In genomic region chr9:56042181-56042621, GRCm38 (mm10) we compare ENCODE assay signal across 8 mouse cellular contexts. TPM values are rescaled to one million over a fixed set of nuclear protein-coding genes. Genes with fewer than 3 reads are reported as not detected.
DNase-seq lines count a peak whose midpoint lies in the region; ATAC-seq lines count a peak whose summit lies in the region.

No protein-coding gene starts in this region.

- peak overlapping the region; percentile 93 for H3K4me2 ChIP-seq in hindbrain, embryonic 14.5 days (replicated peaks)
- peak overlapping the region; percentile 64 for H3K4me2 ChIP-seq in midbrain, embryonic 12.5 days (replicated peaks)

- peak; percentile 10 for DNase-seq in layer of hippocampus, adult 9-10 months (ENCODE audit: low spot score)
- no peak for DNase-seq in layer of hippocampus, postnatal 10 days (ENCODE audit: low spot score in 2 of 2)
- peak; percentile 23 for DNase-seq in c-Kit-positive CD71-negative TER-119-negative erythroid progenitor cells, embryonic 14.5 days (ENCODE audit: low read depth)
- DNase-seq in hindbrain, embryonic 14.5 days (ENCODE audit: low spot score) = peak; percentile 55
- DNase-seq in right cerebral cortex, postnatal 25 days = no peak
- DNase-seq in adipocyte (ENCODE audit: low spot score) = no peak
- DNase-seq in right cerebral cortex, postnatal 36 days (ENCODE audit: low spot score in 2 of 2) = no peak

- H3K36me3 ChIP-seq in hindbrain, embryonic 14.5 days (replicated peaks; ENCODE audit: control insufficient read depth, insufficient read depth) = peaks cover 30% of the 10 kb centered on the region
- peaks cover 25% of the 10 kb centered on the region for H3K36me3 ChIP-seq in midbrain, embryonic 12.5 days

- H3K4me1 ChIP-seq in hindbrain, embryonic 14.5 days (replicated peaks; ENCODE audit: control insufficient read depth, insufficient read depth, low read length) = peaks cover 20% of the 10 kb centered on the region
- peaks cover 20% of the 10 kb centered on the region for H3K4me1 ChIP-seq in midbrain, embryonic 12.5 days

- no peaks in the 10 kb centered on the region for H3K9me3 ChIP-seq in hindbrain, embryonic 14.5 days (ENCODE audit: control insufficient read depth, low read length)
- H3K9me3 ChIP-seq in midbrain, embryonic 12.5 days = no peaks in the 10 kb centered on the region

- peak overlapping the region; percentile 97 for H3K27ac ChIP-seq in hindbrain, embryonic 14.5 days
- H3K27ac ChIP-seq in midbrain, embryonic 12.5 days (replicated peaks) = peak overlapping the region; percentile 95

- ATAC-seq in hindbrain, embryonic 14.5 days (ENCODE audit: low FRiP score) = peak; percentile 83
- no peak; the same call in 1 of the 2 replicates for ATAC-seq in midbrain, embryonic 12.5 days (ENCODE audit: low FRiP score, low read depth)

- peak overlapping the region; percentile 74 for H3K4me3 ChIP-seq in hindbrain, embryonic 14.5 days (replicated peaks; ENCODE audit: low read length)
- H3K4me3 ChIP-seq in midbrain, embryonic 12.5 days = peak overlapping the region; percentile 79

- no peaks in the 10 kb centered on the region for H3K27me3 ChIP-seq in hindbrain, embryonic 14.5 days (ENCODE audit: control insufficient read depth, insufficient read depth, low read length)
- no peaks in the 10 kb centered on the region for H3K27me3 ChIP-seq in midbrain, embryonic 12.5 days

- peak overlapping the region; percentile 88 for H3K9ac ChIP-seq in hindbrain, embryonic 14.5 days
- H3K9ac ChIP-seq in midbrain, embryonic 12.5 days (replicated peaks) = peak overlapping the region; percentile 95

- under 1% methylated on average over 16 of the region's 16 CpGs for WGBS in hindbrain, embryonic 14.5 days
- 1% methylated on average over 16 of the region's 16 CpGs for WGBS in midbrain, embryonic 12.5 days

RNA-seq across cellular contexts. Expression of gene Rcn2, which starts 0.6 kb away (rescaled TPM):
- total RNA-seq in layer of hippocampus, postnatal 10 days (2021) = 100 to 1,000 TPM; 121 to 125 TPM
- 265 and 297 TPM in 2 replicates for polyA plus RNA-seq in hindbrain, embryonic 14.5 days (2014; fragmentation: Nextera tagmentation; extraction: Ambion mirVana)
- 387 and 394 TPM in 2 replicates for polyA plus RNA-seq in midbrain, embryonic 12.5 days (2016; fragmentation: Nextera tagmentation; extraction: Ambion mirVana)

RNA-seq across cellular contexts. Expression of gene 4930563M21Rik, which starts 31.9 kb away (rescaled TPM):
- not detected for total RNA-seq in layer of hippocampus, postnatal 10 days (2021)
- polyA plus RNA-seq in hindbrain, embryonic 14.5 days (2014; fragmentation: Nextera tagmentation; extraction: Ambion mirVana) = not detected in 2 replicates
- not detected in 2 replicates for polyA plus RNA-seq in midbrain, embryonic 12.5 days (2016; fragmentation: Nextera tagmentation; extraction: Ambion mirVana)

RNA-seq across cellular contexts. Expression of gene Pstpip1, which starts 47.6 kb away (rescaled TPM):
- total RNA-seq in layer of hippocampus, postnatal 10 days (2021) = 1 to 10 TPM; 2.1 to 2.9 TPM
- polyA plus RNA-seq in hindbrain, embryonic 14.5 days (2014; fragmentation: Nextera tagmentation; extraction: Ambion mirVana) = 0.22 and 0.84 TPM in 2 replicates
- polyA plus RNA-seq in midbrain, embryonic 12.5 days (2016; fragmentation: Nextera tagmentation; extraction: Ambion mirVana) = 0.75 and 0.94 TPM in 2 replicates

Comparison
In these comparisons a context has a peak if more than half of its experiments do, and no peak if none do; other contexts are left out.
1. DNase-seq: peak in layer of hippocampus, adult 9-10 months (single experiment), c-Kit-positive CD71-negative TER-119-negative erythroid progenitor cells, embryonic 14.5 days (single experiment) and hindbrain, embryonic 14.5 days (single experiment); none in layer of hippocampus, postnatal 10 days (0 of 2), right cerebral cortex, postnatal 25 days (single experiment), adipocyte (single experiment) and right cerebral cortex, postnatal 36 days (0 of 2).